Comparison of ENCODE assay signal across 18 mouse cellular contexts in genomic region chr13:8542684-8543083, GRCm38 (mm10).
DNase-seq lines count a peak whose midpoint lies in the region; ATAC-seq and TF ChIP-seq lines count a peak whose summit lies in the region.
"Had no signal": no experiment of that assay in that cellular context is flagged by ENCODE, and none has a peak within 500 bp of the region (broad histone marks: within the 10 kb centered on the region; RNA-seq: fewer than 3 reads in every experiment).

No protein-coding gene starts in this region.

- dilution Hi-C loops in CH12.LX (cut with MboI; ENCODE audit: extremely low pct_ligation_motif_present, extremely low pct_unique_long_range_greater_than_20kb, low sequenced_read_pairs) = no loop called here

- no peak for DNase-seq in frontal cortex, postnatal 25 days (ENCODE audit: low spot score in 2 of 2)
- DNase-seq in CH12.LX (ENCODE audit: extremely low read depth) = peak; percentile 43
- DNase-seq in gonadal fat pad, adult 2 months (ENCODE audit: low read depth) = peak; percentile 22
- no peak for DNase-seq in lung, adult 18-20 months
- DNase-seq: cerebellum, adult 18-20 months; cerebellum, postnatal 10 days; gastrocnemius, postnatal 14 days; heart, postnatal 36 days; kidney, adult 11 months; kidney, adult 9 months had no signal

- no peak overlapping the region for H3K27ac ChIP-seq in CH12.LX (ENCODE audit: insufficient read depth, low read depth)
- H3K27ac ChIP-seq in hindbrain, embryonic 16.5 days (ENCODE audit: low read depth, low read length) = no peak overlapping the region
- H3K27ac ChIP-seq: embryonic facial prominence, embryonic 15.5 days; forebrain, embryonic 15.5 days; heart, embryonic 13.5 days; hindbrain, embryonic 15.5 days had no signal

- H3K36me3 ChIP-seq in CH12.LX (replicated peaks in 1 of 2; ENCODE audit: control insufficient read depth in 1 of 2, insufficient read depth in 1 of 2, low read length in 1 of 2) = no peaks in the 10 kb centered on the region
- H3K36me3 ChIP-seq in hindbrain, embryonic 16.5 days (ENCODE audit: control insufficient read depth, insufficient read depth, low read length) = no peaks in the 10 kb centered on the region
- H3K36me3 ChIP-seq: embryonic facial prominence, embryonic 15.5 days; forebrain, embryonic 15.5 days; heart, embryonic 13.5 days; hindbrain, embryonic 15.5 days had no signal

- H3K4me3 ChIP-seq in CH12.LX (replicated peaks in 1 of 3; ENCODE audit: low read depth in 2 of 3, low read length in 2 of 3, poor library complexity in 1 of 3) = no peak overlapping the region
- H3K4me3 ChIP-seq in hindbrain, embryonic 16.5 days (ENCODE audit: low read length) = no peak overlapping the region
- H3K4me3 ChIP-seq: embryonic facial prominence, embryonic 15.5 days; erythroblast, embryonic 14.5 days; forebrain, embryonic 15.5 days; heart, embryonic 13.5 days; hindbrain, embryonic 15.5 days had no signal

- peak; percentile 57 for TF ChIP-seq EP300 in CH12.LX (IDR thresholded peaks at IDR 0.05; ENCODE audit: low read length)

- H3K79me2 ChIP-seq in CH12.LX (replicated peaks; ENCODE audit: control insufficient read depth, extremely low read depth, insufficient read depth, poor library complexity, severe bottlenecking) = no peaks in the 10 kb centered on the region

- H3K4me2 ChIP-seq in CH12.LX (ENCODE audit: insufficient read depth, low read depth, poor library complexity, severe bottlenecking) = no peak overlapping the region
- H3K4me2 ChIP-seq in hindbrain, embryonic 16.5 days (ENCODE audit: low read length) = no peak overlapping the region
- H3K4me2 ChIP-seq: embryonic facial prominence, embryonic 15.5 days; forebrain, embryonic 15.5 days; heart, embryonic 13.5 days; hindbrain, embryonic 15.5 days had no signal

- H3K4me1 ChIP-seq in CH12.LX (ENCODE audit: control insufficient read depth in 1 of 2, insufficient read depth in 2 of 2) = peaks cover 0 to 12% of the 10 kb centered on the region in 2 experiments; a peak in 3 of 4 replicates
- H3K4me1 ChIP-seq in hindbrain, embryonic 16.5 days (ENCODE audit: control insufficient read depth, insufficient read depth, low read depth, low read length) = no peaks in the 10 kb centered on the region
- H3K4me1 ChIP-seq: embryonic facial prominence, embryonic 15.5 days; forebrain, embryonic 15.5 days; heart, embryonic 13.5 days; hindbrain, embryonic 15.5 days had no signal

- no peaks in the 10 kb centered on the region for H3K27me3 ChIP-seq in CH12.LX (replicated peaks)
- no peaks in the 10 kb centered on the region for H3K27me3 ChIP-seq in hindbrain, embryonic 16.5 days (replicated peaks; ENCODE audit: control insufficient read depth, insufficient read depth, low read length)
- H3K27me3 ChIP-seq: embryonic facial prominence, embryonic 15.5 days; forebrain, embryonic 15.5 days; heart, embryonic 13.5 days; hindbrain, embryonic 15.5 days had no signal

- no peak for TF ChIP-seq POLR2A in CH12.LX (IDR thresholded peaks at IDR 0.05; ENCODE audit: low read depth, low read length)

- TF ChIP-seq CTCF in CH12.LX (conservative IDR thresholded peaks at IDR 0.05 in 1 of 2, IDR thresholded peaks at IDR 0.05 in 1 of 2; ENCODE audit: low read depth in 2 of 2, low read length in 2 of 2) = no peak

- TF ChIP-seq RAD21 in CH12.LX (IDR thresholded peaks at IDR 0.05; ENCODE audit: low read depth, low read length) = no peak

- WGBS in hindbrain, embryonic 16.5 days = 95% methylated on average over 2 of the region's 2 CpGs

- no peak overlapping the region for H3K9ac ChIP-seq in CH12.LX (ENCODE audit: insufficient read depth, low read depth)
- no peak overlapping the region for H3K9ac ChIP-seq in hindbrain, embryonic 16.5 days (ENCODE audit: low read depth, low read length)
- H3K9ac ChIP-seq: embryonic facial prominence, embryonic 15.5 days; forebrain, embryonic 15.5 days; heart, embryonic 13.5 days; hindbrain, embryonic 15.5 days had no signal

- in situ Hi-C loops in CH12.LX (cut with MboI; ENCODE audit: low pct_ligation_motif_present, low pct_unique_long_range_greater_than_20kb, low sequenced_read_pairs) = no loop called here

- H3K9me3 ChIP-seq in CH12.LX (replicated peaks; ENCODE audit: low read length) = no peaks in the 10 kb centered on the region
- no peaks in the 10 kb centered on the region for H3K9me3 ChIP-seq in hindbrain, embryonic 16.5 days (ENCODE audit: control insufficient read depth, low read length)
- H3K9me3 ChIP-seq: embryonic facial prominence, embryonic 15.5 days; forebrain, embryonic 15.5 days; heart, embryonic 13.5 days; hindbrain, embryonic 15.5 days had no signal

- peak; percentile 91 for ATAC-seq in frontal cortex, adult (ENCODE audit: low TSS enrichment)
- ATAC-seq in hindbrain, embryonic 16.5 days = no peak
- no peak for ATAC-seq in monocyte, adult 5-6 weeks (replicated peaks; ENCODE audit: insufficient number of reproducible peaks, low FRiP score, low TSS enrichment, poor library complexity, severe bottlenecking)
- ATAC-seq: forebrain, embryonic 15.5 days had no signal

TF ChIP-seq in CH12.LX, 34 proteins besides CTCF, POLR2A, EP300 and RAD21:
- no peak for TF ChIP-seq CHD2 (IDR thresholded peaks at IDR 0.05; ENCODE audit: low read length)

Comparison
In these comparisons a context has a peak if more than half of its experiments do, and no peak if none do; other contexts are left out.
1. DNase-seq: peak in CH12.LX (single experiment) and gonadal fat pad, adult 2 months (single experiment); none in frontal cortex, postnatal 25 days (0 of 2) and lung, adult 18-20 months (0 of 2).